Mouse (Mus musculus): ENCODE measurements at regions not wholly inside any gene's neighbourhood (a gene's known extent, or its start where the extent isn't known, plus 50 kb on each side); places are given as distances from the start of the nearest gene placed in this dataset.

GRCm38 (mm10) chr3:21427408-21428031 lies 648.9 kb upstream of the Tbl1xr1 start:
- H3K79me2 ChIP-seq (replicated peaks; ENCODE audit: control insufficient read depth, extremely low read depth, insufficient read depth, poor library complexity, severe bottlenecking): no peaks in the 10 kb centered on the region
- H3K9ac ChIP-seq (ENCODE audit: insufficient read depth, low read depth): no peak overlapping the region
- in situ Hi-C loops (cut with MboI; ENCODE audit: low pct_ligation_motif_present, low pct_unique_long_range_greater_than_20kb, low sequenced_read_pairs): no loop called here
- H3K4me2 ChIP-seq (ENCODE audit: insufficient read depth, low read depth, poor library complexity, severe bottlenecking): no peak overlapping the region
- DNase-seq (ENCODE audit: extremely low read depth): no peak
- no peaks in the 10 kb centered on the region for H3K9me3 ChIP-seq (replicated peaks; ENCODE audit: low read length)
- H3K36me3 ChIP-seq (replicated peaks in 1 of 2; ENCODE audit: control insufficient read depth in 1 of 2, insufficient read depth in 1 of 2, low read length in 1 of 2): no peaks in the 10 kb centered on the region
- dilution Hi-C loops (cut with MboI; ENCODE audit: extremely low pct_ligation_motif_present, extremely low pct_unique_long_range_greater_than_20kb, low sequenced_read_pairs): no loop called here
- TF ChIP-seq KAT2A (IDR thresholded peaks at IDR 0.05; ENCODE audit: insufficient replicate concordance, low read length) (no peak), SMC3 (IDR thresholded peaks at IDR 0.05; ENCODE audit: low read depth, low read length) (no peak), RAD21 (IDR thresholded peaks at IDR 0.05; ENCODE audit: low read depth, low read length) (no peak), UBTF (IDR thresholded peaks at IDR 0.05; ENCODE audit: low read depth, low read length) (no peak), E2F4 (IDR thresholded peaks at IDR 0.05; ENCODE audit: insufficient replicate concordance, low read depth, low read length) (no peak), ELF1 (IDR thresholded peaks at IDR 0.05; ENCODE audit: low read depth, low read length) (no peak), TBP (conservative IDR thresholded peaks at IDR 0.05; ENCODE audit: low read depth, low read length) (no peak), MEF2A (IDR thresholded peaks at IDR 0.05; ENCODE audit: borderline replicate concordance, low read depth, low read length) (no peak), NELFE (IDR thresholded peaks at IDR 0.05; ENCODE audit: low read depth, low read length) (no peak), USF1 (IDR thresholded peaks at IDR 0.05; ENCODE audit: low read depth, low read length) (no peak), TCF12 (IDR thresholded peaks at IDR 0.05; ENCODE audit: low read depth, low read length) (no peak), USF2 (conservative IDR thresholded peaks at IDR 0.05; ENCODE audit: low read depth, low read length) (no peak), ZNF384 (IDR thresholded peaks at IDR 0.05; ENCODE audit: low read depth, low read length) (no peak), ZKSCAN1 (IDR thresholded peaks at IDR 0.05; ENCODE audit: borderline replicate concordance, low read depth, low read length) (no peak), RCOR1 (conservative IDR thresholded peaks at IDR 0.05; ENCODE audit: low read depth, low read length) (no peak), CHD1 (IDR thresholded peaks at IDR 0.05; ENCODE audit: low read depth, low read length) (no peak), JUND (conservative IDR thresholded peaks at IDR 0.05; ENCODE audit: low read depth, low read length) (no peak), MAFK (IDR thresholded peaks at IDR 0.05; ENCODE audit: insufficient replicate concordance, low read length) (no peak)
- no peak overlapping the region for H3K4me3 ChIP-seq (replicated peaks in 1 of 3; ENCODE audit: low read depth in 2 of 3, low read length in 2 of 3, poor library complexity in 1 of 3)
- no peaks in the 10 kb centered on the region for H3K27me3 ChIP-seq (replicated peaks)
- H3K4me1 ChIP-seq (ENCODE audit: control insufficient read depth in 1 of 2, insufficient read depth in 2 of 2): no peaks in the 10 kb centered on the region
- H3K27ac ChIP-seq (ENCODE audit: insufficient read depth, low read depth): no peak overlapping the region

GRCm38 (mm10) chr3:21428120-21428519 lies 648.3 kb upstream of the Tbl1xr1 start:
- no peaks in the 10 kb centered on the region for H3K4me1 ChIP-seq (ENCODE audit: control insufficient read depth in 1 of 2, insufficient read depth in 2 of 2)
- H3K27me3 ChIP-seq (replicated peaks): no peaks in the 10 kb centered on the region
- no peak overlapping the region for H3K27ac ChIP-seq (ENCODE audit: insufficient read depth, low read depth)
- in situ Hi-C loops (cut with MboI; ENCODE audit: low pct_ligation_motif_present, low pct_unique_long_range_greater_than_20kb, low sequenced_read_pairs): no loop called here
- H3K4me2 ChIP-seq (ENCODE audit: insufficient read depth, low read depth, poor library complexity, severe bottlenecking): no peak overlapping the region
- H3K79me2 ChIP-seq (replicated peaks; ENCODE audit: control insufficient read depth, extremely low read depth, insufficient read depth, poor library complexity, severe bottlenecking): no peaks in the 10 kb centered on the region
- H3K4me3 ChIP-seq (replicated peaks in 1 of 3; ENCODE audit: low read depth in 2 of 3, low read length in 2 of 3, poor library complexity in 1 of 3): no peak overlapping the region
- dilution Hi-C loops (cut with MboI; ENCODE audit: extremely low pct_ligation_motif_present, extremely low pct_unique_long_range_greater_than_20kb, low sequenced_read_pairs): no loop called here
- no peaks in the 10 kb centered on the region for H3K9me3 ChIP-seq (replicated peaks; ENCODE audit: low read length)
- DNase-seq (ENCODE audit: extremely low read depth): no peak
- no peak overlapping the region for H3K9ac ChIP-seq (ENCODE audit: insufficient read depth, low read depth)
- TF ChIP-seq RCOR1 (conservative IDR thresholded peaks at IDR 0.05; ENCODE audit: low read depth, low read length): no peak
- no peak for TF ChIP-seq POLR2A (IDR thresholded peaks at IDR 0.05; ENCODE audit: low read depth, low read length)
- no peak for TF ChIP-seq POLR2AphosphoS2 (IDR thresholded peaks at IDR 0.05; ENCODE audit: low read depth, low read length)
- no peak for TF ChIP-seq NELFE (IDR thresholded peaks at IDR 0.05; ENCODE audit: low read depth, low read length)
- no peak for TF ChIP-seq TCF12 (IDR thresholded peaks at IDR 0.05; ENCODE audit: low read depth, low read length)
- no peak for TF ChIP-seq JUND (conservative IDR thresholded peaks at IDR 0.05; ENCODE audit: low read depth, low read length)
- no peak for TF ChIP-seq JUN (IDR thresholded peaks at IDR 0.05; ENCODE audit: insufficient read depth, low read depth, low read length)
- TF ChIP-seq CHD2 (IDR thresholded peaks at IDR 0.05; ENCODE audit: low read length): no peak
- no peaks in the 10 kb centered on the region for H3K36me3 ChIP-seq (replicated peaks in 1 of 2; ENCODE audit: control insufficient read depth in 1 of 2, insufficient read depth in 1 of 2, low read length in 1 of 2)

Measured in CH12.LX (cell line).